Mouse (Mus musculus): ENCODE measurements around the gene Polr2l.

The Polr2l gene

DNA sequence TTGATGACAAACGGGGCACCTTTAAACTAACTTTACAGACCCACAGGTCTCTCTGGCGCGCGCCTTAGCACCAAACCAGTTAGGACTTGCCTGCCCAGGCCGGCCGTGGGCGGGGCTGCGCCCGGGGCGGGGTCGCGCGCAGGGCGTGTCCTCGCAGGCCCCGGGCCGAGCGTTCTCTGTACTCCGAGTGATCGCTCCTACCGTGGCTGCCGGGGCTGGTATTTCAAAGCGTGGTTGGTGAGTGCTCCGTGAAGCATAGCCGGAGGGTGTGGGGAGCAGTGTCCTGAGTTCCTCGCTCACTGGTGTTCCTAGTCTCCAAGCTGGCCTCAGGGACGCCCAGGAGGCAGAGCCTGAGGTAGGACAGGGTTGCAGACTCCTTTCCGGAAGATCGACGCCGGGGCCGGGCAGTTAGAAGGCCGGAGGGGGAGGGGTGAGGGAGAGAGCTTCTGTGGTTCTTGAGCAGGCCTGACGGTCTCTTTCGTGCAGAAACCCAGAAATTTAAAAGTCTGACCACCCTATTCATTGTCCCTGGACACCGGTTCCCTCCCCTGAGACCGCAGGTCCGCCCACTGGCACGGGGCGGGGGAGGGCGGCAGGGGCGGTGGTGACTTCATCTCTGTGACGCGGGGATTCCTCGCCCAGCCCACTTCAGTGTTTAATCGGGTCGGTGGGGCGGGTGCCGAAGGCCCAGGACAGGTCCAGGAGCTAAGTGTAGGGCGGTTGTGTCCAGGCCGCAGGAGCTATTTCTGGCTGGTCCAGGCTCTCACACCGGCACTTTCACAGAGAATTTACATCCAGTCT is 7.5 kb downstream of the Polr2l start, which contains the start of gene Cd151:
TSS of gene Cd151 (plus strand) at position 163 of the 801 bp plus-strand sequence.
- DNase-seq (ENCODE audit: low read depth, low spot score) = peak; percentile 78

GRCm38 (mm10) chr7:141466607-141467148 is 8.3 kb downstream of the Polr2l start:
- DNase-seq (ENCODE audit: low read depth, low spot score) = no peak

- no peak for DNase-seq (ENCODE audit: low read depth, low spot score)
These were observed 8.9 kb downstream of the Polr2l start for GRCm38 (mm10) chr7:141466045-141466394.

DNA sequence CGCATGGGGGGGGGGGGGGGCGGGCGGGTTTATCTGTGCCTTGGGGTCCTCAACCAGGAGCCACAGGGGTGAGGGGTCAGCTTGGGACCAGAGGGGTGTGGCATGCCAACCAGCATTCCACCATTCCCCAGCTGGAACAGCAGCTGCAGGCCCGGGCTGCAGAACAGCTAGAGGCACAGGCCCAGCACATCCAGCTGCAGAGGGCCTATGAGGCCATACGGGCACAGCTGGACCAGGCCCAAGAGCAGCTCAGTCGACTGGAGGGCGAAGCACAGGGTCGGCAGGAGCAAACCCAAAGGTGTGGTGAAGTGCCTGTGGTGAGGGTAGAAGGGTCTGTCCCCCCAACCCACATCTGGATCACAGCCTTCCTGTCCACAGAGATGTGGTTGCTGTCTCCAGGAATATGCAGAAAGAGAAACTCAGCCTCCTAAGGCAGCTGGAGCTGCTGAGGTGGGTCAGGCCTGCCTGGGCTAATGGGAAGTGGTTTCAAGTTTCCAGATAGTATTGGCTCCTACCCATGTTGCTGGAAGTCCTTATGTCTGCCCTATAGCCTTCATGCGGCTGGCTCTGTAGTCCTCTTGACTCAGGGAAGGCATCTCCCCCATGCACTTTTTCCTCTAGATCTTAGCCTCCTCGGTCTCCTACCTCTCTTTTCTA is 9.4 kb downstream of the Polr2l start:
- DNase-seq (ENCODE audit: low read depth, low spot score) = no peak

DNA sequence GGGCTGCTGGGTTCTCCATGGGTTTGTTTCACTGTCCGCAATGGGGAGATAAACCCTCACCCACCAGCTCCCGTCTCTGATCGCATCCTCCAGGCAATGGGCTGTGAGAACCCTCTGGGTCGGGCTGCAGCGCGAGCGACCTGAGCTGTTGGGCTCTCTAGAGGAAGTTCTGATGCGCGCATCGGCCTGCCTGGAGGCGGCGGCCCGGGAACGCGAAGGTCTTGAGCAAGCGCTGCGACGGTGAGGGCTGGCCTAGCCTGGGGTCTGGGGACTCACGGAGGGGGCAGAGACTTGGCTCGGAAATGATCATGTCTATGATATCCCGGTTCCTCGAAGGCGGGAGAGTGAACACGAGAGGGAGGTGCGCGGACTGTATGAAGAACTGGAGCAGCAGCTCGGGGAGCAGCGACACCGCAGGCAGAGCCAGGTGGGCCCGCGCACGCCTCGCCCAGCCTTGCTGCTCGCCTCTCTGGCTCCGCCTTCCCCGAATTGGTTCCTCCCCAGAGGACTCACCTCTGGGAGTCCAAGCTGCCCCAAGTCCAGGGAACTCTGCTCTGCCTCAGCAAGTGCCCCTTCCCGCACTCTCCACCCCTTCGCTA is 10.2 kb downstream of the Polr2l start:
- no peak for DNase-seq (ENCODE audit: low read depth, low spot score)

DNA sequence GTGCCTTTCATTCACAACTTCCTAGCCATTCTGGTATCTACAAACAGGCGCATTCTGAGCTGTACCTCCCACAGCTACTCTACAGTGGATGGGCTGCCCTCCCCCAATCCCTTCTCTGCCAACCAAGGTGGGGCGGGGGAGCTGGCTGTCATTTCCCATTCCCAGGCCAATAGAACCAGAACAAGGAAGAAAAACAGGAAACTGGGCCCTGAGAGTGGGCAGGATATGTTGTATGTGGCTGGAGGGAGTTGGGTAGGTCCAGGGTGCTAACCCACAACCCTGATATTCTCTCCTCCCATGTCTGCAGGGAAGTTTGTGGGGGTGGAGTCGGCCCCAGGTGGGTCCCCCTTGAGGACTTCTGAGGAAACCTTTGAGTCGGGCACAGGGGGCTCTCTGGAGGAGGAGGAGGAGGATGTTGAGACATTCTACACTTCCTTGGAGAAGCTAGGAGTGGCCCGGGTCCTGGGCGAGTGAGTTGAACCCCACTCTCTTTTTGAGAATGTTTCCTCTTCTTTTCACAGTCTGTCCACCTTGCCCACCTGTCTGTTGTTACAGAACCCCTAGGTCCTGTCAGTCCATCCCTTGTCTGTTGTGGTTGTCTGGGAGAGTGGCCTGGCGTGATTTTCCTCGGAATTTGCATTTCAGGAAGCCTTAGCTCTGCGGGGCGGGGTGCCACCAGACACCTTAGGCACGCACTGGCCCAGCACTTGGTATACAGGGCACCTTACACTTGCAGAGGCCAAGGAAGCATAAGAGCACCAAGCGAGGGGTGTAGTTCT is 10.9 kb downstream of the Polr2l start:
- no peak for DNase-seq (ENCODE audit: low read depth, low spot score)

GRCm38 (mm10) chr7:141462333-141462821 is 12.6 kb downstream of the Polr2l start:
- no peak for DNase-seq (ENCODE audit: low read depth, low spot score)

DNA sequence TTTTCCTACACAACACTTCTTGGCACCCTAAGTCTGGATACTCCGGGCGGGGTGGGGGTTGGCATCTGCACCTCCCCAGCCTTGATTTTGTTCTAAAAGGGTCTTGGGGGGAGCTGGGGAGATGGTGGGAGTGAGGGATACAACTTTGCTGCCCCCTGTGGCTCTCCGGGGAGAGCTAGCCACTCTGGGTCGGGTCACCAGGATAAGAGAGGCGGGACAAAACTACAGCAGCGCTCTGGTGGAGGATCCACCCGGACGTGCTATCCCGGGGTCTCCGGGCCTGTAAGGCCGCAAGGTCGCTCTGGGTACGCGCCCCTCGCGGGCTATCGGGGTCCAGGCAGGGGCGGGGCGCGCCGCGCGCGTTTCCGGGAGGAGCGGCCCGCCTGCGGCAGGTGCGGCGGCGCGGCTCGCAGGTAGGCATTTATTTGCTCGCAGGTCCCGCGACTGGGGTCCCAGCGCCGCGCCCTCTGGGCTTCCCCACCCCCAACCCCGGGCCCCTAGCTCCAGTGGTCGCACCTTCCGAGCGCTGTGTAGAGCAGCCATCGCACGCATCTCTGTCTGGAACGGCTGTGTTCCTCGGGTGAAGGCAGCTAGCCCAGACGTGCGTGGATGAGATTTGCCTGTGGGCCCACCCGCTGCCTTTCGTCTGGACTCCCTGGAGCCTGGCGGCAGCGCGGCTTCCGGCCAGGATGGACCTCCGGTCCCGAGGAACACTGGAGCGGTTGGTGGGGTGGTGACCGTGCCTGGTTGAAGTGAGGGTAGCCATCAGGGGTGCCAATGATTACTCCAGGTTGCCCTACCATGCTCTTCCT is 13.2 kb downstream of the Polr2l start:
- no peak for DNase-seq (ENCODE audit: low read depth, low spot score)

DNA sequence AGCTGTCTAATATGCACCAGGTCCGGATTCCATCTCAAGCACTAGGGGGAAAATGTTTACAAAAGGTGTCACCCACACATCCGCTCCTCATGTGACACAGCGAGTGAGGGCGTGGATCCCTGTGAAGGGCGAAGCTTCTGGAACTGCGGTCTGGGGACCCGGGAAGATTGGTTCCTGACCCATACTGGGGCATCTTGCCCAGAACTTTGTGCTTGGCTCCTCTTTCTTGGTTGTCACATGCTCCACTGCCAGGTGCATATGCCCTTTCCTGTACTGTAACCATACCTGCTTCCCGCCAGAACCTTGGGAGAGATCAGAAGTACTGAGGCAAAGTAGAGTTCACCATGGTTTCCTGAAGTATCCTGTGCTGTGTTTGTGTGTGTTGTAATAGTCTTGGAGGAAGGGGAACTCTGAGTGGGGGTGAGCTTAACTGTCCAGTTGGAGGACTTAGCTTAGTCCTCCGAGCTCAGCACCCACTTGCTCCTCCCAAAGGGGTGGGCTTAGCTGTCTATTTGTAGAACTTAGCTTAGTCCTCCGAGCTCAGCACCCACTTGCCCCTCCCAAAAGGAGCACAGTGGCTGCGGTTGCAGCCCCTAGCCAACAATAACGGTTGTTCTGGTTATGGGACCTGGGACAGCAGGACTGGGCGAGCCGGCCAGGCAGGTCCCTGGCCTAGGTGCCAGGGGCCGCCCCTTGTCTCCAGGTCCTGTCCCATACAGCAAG is 14.4 kb downstream of the Polr2l start, which contains the start of gene Cracr2b:
TSS of gene Cracr2b (plus strand) at position 704 of the 723 bp plus-strand sequence.
- DNase-seq (ENCODE audit: low read depth, low spot score) = no peak

GRCm38 (mm10) chr7:141460001-141460390 is 14.9 kb downstream of the Polr2l start:
- no peak for DNase-seq (ENCODE audit: low read depth, low spot score)

DNA sequence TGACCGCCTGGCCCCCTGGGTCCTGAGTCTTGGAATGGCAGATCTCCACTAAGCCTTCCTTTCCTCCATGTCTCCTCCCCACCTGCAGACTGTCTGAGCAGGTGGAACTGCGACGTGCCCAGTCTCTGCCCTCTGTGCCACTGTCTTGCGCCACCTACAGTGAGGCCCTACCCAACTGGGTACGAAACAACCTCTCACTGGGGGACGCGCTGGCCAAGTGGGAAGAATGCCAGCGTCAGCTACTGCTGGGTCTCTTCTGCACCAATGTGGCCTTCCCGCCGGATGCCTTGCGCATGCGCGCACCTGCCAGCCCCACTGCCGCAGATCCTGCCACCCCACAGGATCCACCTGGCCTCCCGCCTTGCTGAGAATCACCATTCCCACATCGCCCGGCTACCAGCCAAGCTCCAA is 15.6 kb downstream of the Polr2l start:
- no peak for DNase-seq (ENCODE audit: low read depth, low spot score)

DNA sequence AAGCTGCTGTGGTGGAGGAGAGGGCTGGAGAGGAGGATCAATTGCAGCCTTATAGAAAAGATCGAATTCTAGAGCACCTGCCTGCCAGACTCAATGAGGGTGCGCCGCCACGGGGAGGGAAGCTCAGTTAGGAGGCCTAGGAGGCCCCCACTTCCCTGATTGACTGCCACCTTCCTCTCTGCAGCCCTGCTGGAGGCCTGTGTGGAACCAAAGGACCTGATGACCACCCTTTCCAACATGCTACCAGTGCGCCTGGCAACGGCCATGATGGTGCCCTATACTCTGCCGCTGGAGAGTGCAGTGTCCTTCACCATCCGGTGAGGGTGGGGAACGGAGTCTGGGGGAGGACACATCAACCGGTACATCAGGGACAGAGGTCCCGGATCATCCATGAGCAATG is 16.3 kb downstream of the Polr2l start:
- no peak for DNase-seq (ENCODE audit: low read depth, low spot score)

- DNase-seq (ENCODE audit: low read depth, low spot score) = no peak
These were observed 16.8 kb downstream of the Polr2l start for GRCm38 (mm10) chr7:141457986-141458660.

DNA sequence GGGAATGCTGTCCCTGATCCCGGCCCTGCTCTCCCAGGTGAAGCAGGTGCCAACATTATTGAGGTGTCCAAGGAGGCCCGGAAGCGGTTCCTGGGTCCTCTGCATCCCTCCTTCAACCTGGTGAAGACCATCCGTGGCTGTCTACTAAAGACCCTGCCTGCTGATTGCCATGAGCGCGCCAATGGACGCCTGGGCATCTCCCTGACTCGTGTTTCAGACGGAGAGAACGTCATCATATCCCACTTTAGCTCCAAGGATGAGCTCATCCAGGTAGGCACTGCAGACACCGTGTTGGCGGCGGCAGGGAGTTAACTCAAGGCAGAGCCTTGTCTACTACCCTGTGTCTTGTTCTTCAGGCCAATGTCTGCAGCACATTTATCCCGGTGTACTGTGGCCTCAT is 17.7 kb downstream of the Polr2l start:
- no peak for DNase-seq (ENCODE audit: low read depth, low spot score)

DNA sequence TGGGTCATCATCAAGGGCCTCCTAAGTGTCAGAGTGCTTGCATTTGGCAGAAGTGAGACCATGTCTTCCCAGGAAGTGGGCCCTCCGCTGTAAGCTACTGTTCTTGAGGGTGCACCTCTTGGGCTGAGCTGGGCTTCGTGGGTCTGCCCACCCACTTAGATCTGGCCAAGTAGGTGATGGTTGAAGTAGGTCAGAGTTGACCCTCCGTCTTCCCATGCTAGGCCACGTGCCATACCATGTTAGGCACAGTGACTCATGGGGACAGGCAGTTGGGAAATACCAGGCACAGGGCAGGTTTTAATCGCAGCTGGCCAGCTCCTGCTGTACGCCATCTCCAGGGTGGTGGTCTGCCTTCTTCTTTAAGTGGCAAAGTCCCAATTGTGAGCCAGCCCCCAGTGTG is 18.2 kb downstream of the Polr2l start:
- no peak for DNase-seq (ENCODE audit: low read depth, low spot score)

GRCm38 (mm10) chr7:141455610-141456314 is 19.2 kb downstream of the Polr2l start:
- no peak for DNase-seq (ENCODE audit: low read depth, low spot score)

- peak; percentile 84 for DNase-seq (ENCODE audit: low read depth, low spot score)
These were observed 19.9 kb downstream of the Polr2l start, which contains the start of gene Pnpla2 for GRCm38 (mm10) chr7:141454967-141455551. Pnpla2 (plus strand) TSS chr7:141455198.

DNA sequence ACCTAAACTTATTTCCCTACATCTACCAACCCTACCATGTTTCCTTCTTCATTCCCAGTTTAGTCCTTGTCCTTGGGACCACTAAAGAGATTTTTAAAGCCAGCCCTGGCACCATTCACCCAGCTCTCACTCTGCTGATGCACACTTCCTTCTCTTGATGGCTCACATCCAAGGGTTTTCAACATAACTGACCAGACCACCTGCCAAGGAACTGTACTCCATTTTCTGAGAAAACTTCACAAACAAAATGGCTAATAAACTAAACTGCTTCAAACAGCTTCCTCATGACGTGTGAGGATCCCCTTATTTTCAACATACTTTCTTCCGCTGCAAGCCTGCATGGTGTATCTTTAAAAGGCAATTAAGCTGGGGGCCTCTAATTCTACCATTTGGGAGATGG is 21.3 kb downstream of the Polr2l start:
- DNase-seq (ENCODE audit: low read depth, low spot score) = no peak

All from embryo, embryonic 11.5 days (tissue).